Comparison of ENCODE assay signal across 8 mouse cellular contexts in the genomic region with DNA sequence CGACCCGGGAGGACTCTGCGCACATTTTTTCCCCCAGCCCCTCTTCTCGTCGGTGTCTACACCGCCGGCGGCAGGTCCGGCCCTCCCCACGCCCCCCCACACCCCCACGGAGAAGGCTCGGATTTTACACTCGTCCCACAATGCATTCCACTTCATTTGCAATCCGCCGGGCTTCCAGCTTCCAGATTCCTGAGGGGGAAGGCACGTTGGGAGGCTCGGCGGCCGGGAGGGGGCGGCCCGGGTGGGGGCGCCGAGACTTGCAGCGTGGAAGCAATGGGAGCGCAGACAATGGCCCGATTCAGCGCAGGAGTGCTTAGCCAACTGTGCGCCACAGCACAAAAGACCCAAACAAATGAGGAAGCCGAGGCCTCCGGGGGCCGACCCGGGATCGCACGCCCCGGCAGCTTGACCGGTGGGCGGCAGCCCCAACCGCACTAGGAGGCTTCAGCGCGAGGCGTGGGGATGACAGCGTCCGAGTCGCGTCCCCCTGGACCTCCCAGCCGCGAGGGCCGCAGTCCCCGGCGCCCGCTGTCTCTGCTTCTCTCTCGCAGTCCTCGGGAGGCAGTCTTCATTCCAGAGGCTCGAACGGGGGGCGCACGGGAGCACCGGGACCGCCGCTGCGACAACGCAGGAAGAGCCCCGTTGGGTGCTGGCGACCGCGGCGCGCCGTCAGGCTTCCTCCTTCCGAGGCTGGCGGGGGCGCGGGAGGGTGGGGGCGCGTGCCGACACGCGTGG.
DNase-seq lines count a peak whose midpoint lies in the region; ATAC-seq and TF ChIP-seq lines count a peak whose summit lies in the region.

No protein-coding gene starts in this region.

- TF ChIP-seq EP300 in liver, embryonic 14.5 days (IDR thresholded peaks at IDR 0.05; ENCODE audit: low read depth): no peak

- no peak overlapping the region for H3K9ac ChIP-seq in liver, embryonic 14.5 days (replicated peaks)
- H3K9ac ChIP-seq in neural tube, embryonic 14.5 days (replicated peaks; ENCODE audit: low read depth, low read length): peak overlapping the region; percentile 100

- H3K27ac ChIP-seq in embryonic facial prominence, embryonic 10.5 days (replicated peaks): peak overlapping the region; percentile 98
- peak overlapping the region; percentile 96 for H3K27ac ChIP-seq in heart, embryonic 10.5 days
- H3K27ac ChIP-seq in liver, embryonic 14.5 days: no peak overlapping the region
- peak overlapping the region; percentile 99 for H3K27ac ChIP-seq in neural tube, embryonic 14.5 days (ENCODE audit: low read depth, low read length)

- TF ChIP-seq CTCF in liver, embryonic 14.5 days (IDR thresholded peaks at IDR 0.05; ENCODE audit: low read depth): no peak

- WGBS in embryonic facial prominence, embryonic 10.5 days: under 1% methylated on average over 78 of the region's 78 CpGs
- WGBS in heart, embryonic 10.5 days: under 1% methylated on average over 75 of the region's 78 CpGs
- 1% methylated on average over 70 of the region's 78 CpGs for WGBS in liver, embryonic 14.5 days (ENCODE audit: insufficient replicate concordance)
- under 1% methylated on average over 50 of the region's 78 CpGs for WGBS in neural tube, embryonic 14.5 days

- H3K9me3 ChIP-seq in embryonic facial prominence, embryonic 10.5 days: no peaks in the 10 kb centered on the region
- H3K9me3 ChIP-seq in heart, embryonic 10.5 days: no peaks in the 10 kb centered on the region
- H3K9me3 ChIP-seq in liver, embryonic 14.5 days (ENCODE audit: control insufficient read depth, low read length): no peaks in the 10 kb centered on the region
- H3K9me3 ChIP-seq in neural tube, embryonic 14.5 days (ENCODE audit: control insufficient read depth, low read length): no peaks in the 10 kb centered on the region

- peak; percentile 10 to 35 for DNase-seq in urinary bladder, adult 18-20 months (ENCODE audit: low spot score in 2 of 2)
- DNase-seq in urinary bladder, postnatal 10 days (ENCODE audit: low spot score): no peak
- peak; percentile 80 for DNase-seq in embryonic facial prominence, embryonic 10.5 days (ENCODE audit: low spot score)
- DNase-seq in heart, embryonic 10.5 days (ENCODE audit: low spot score): peak; percentile 80
- peak; percentile 73 to 81 for DNase-seq in kidney, postnatal 4 days
- no peak for DNase-seq in liver, embryonic 14.5 days (ENCODE audit: low read depth in 3 of 3, low spot score in 3 of 3)

- peak overlapping the region; percentile 60 for H3K4me2 ChIP-seq in liver, embryonic 14.5 days (ENCODE audit: low read depth)
- H3K4me2 ChIP-seq in neural tube, embryonic 14.5 days (ENCODE audit: low read depth, low read length): peak overlapping the region; percentile 68

- ATAC-seq in liver, embryonic 14.5 days (ENCODE audit: insufficient read depth): no peak
- ATAC-seq in neural tube, embryonic 14.5 days (ENCODE audit: low read depth): peak; percentile 39
- no peak for ATAC-seq in erythroid progenitor cell, adult 5-6 weeks (replicated peaks; ENCODE audit: low FRiP score, poor library complexity, severe bottlenecking)

- peak overlapping the region; percentile 91 for H3K4me3 ChIP-seq in embryonic facial prominence, embryonic 10.5 days
- H3K4me3 ChIP-seq in heart, embryonic 10.5 days: peak overlapping the region; percentile 91
- H3K4me3 ChIP-seq in liver, embryonic 14.5 days (ENCODE audit: insufficient read depth in 1 of 2, low read depth in 2 of 2, low read length in 2 of 2): peak overlapping the region; percentile 37 to 53
- H3K4me3 ChIP-seq in neural tube, embryonic 14.5 days (ENCODE audit: low read depth, low read length): peak overlapping the region; percentile 95

- peaks cover 60% of the 10 kb centered on the region for H3K4me1 ChIP-seq in embryonic facial prominence, embryonic 10.5 days
- peaks cover 24% of the 10 kb centered on the region for H3K4me1 ChIP-seq in heart, embryonic 10.5 days
- H3K4me1 ChIP-seq in liver, embryonic 14.5 days (replicated peaks; ENCODE audit: control insufficient read depth in 2 of 2, insufficient read depth in 2 of 2, low read length in 1 of 2): no peaks in the 10 kb centered on the region
- H3K4me1 ChIP-seq in neural tube, embryonic 14.5 days (ENCODE audit: control insufficient read depth, insufficient read depth, low read length): peaks cover 28% of the 10 kb centered on the region

- no peaks in the 10 kb centered on the region; the same call in 1 of the 2 replicates for H3K27me3 ChIP-seq in embryonic facial prominence, embryonic 10.5 days (replicated peaks; ENCODE audit: low read depth, poor library complexity, severe bottlenecking)
- no peaks in the 10 kb centered on the region for H3K27me3 ChIP-seq in heart, embryonic 10.5 days (ENCODE audit: insufficient read depth, poor library complexity, severe bottlenecking)
- peaks cover 38% of the 10 kb centered on the region for H3K27me3 ChIP-seq in liver, embryonic 14.5 days (ENCODE audit: control insufficient read depth, insufficient read depth, low read length)
- no peaks in the 10 kb centered on the region for H3K27me3 ChIP-seq in neural tube, embryonic 14.5 days (ENCODE audit: control insufficient read depth, insufficient read depth, low read length)

- H3K36me3 ChIP-seq in embryonic facial prominence, embryonic 10.5 days (replicated peaks): peaks cover 2% of the 10 kb centered on the region; the same call in 1 of the 2 replicates
- H3K36me3 ChIP-seq in heart, embryonic 10.5 days: no peaks in the 10 kb centered on the region
- H3K36me3 ChIP-seq in liver, embryonic 14.5 days (replicated peaks; ENCODE audit: control insufficient read depth, insufficient read depth, low read depth): no peaks in the 10 kb centered on the region
- H3K36me3 ChIP-seq in neural tube, embryonic 14.5 days (ENCODE audit: control insufficient read depth, insufficient read depth, low read length): no peaks in the 10 kb centered on the region

Comparison
In these comparisons a context has a peak if more than half of its experiments do, and no peak if none do; other contexts are left out.
1. DNase-seq: peak in urinary bladder, adult 18-20 months (2 of 2), embryonic facial prominence, embryonic 10.5 days (single experiment), heart, embryonic 10.5 days (single experiment) and kidney, postnatal 4 days (2 of 2); none in urinary bladder, postnatal 10 days (single experiment) and liver, embryonic 14.5 days (0 of 3).
2. H3K4me3 ChIP-seq: peak in every context shown above with its lines; median percentile 95 in neural tube, embryonic 14.5 days; 91 in embryonic facial prominence, embryonic 10.5 days; 91 in heart, embryonic 10.5 days; 45 in liver, embryonic 14.5 days.